Mouse (Mus musculus) spleen, postnatal 14 days (tissue): ENCODE results near the gene Olfr1315-ps1.

Experiments used
- DNase-seq, 2 experiments: peaks; one replicate each; pipeline ENCODE4 v3.0.0; 2021 to 2022; ENCODE audit warnings: low spot score in 2 of 2

Olfr1315-ps1 gene

DNA sequence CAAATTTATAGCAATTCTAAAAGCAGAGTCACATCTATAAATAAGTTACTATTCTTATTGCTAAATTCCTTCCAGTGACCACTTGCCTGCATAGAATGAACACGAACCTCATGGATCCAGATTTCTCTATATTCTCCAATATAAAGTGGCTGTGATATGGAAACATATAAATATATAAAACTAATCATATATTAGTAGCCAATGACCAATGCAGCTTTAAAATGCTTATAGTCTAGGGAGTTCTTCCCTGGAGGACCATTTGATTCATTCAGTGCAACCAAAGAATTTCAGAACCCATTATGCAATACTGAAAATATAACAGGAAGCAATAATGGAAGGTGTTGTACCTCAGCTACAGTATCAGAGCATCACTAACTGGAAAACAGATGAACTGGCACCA lies at the start of gene Olfr1315-ps1:
Olfr1315-ps1 (minus strand) TSS at position 101 of the 400 bp plus-strand sequence.
- no peak for DNase-seq

DNA sequence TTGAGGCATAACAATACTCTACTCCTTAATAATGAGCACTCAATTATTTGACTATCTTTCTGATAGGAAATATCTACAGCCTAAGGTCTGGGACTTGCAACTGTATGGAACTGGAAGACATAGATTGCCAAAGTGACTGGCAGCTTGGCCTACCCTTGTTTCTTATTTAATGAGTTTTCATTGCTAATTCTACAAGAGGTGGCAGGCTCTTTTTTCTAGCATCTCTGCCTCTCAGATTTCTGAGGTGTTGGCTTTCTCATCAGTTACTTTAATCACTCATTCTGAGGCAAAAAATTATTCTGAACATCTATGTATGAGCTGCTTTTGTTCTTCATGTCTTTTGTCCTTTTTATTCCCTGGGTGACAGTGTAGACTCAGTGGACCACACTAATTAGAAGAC lies 38.7 kb upstream of the Olfr1315-ps1 start, which contains the start of gene Olfr1318:
Olfr1318 (plus strand) TSS at position 301 of the 400 bp plus-strand sequence.
- DNase-seq = no peak

DNA sequence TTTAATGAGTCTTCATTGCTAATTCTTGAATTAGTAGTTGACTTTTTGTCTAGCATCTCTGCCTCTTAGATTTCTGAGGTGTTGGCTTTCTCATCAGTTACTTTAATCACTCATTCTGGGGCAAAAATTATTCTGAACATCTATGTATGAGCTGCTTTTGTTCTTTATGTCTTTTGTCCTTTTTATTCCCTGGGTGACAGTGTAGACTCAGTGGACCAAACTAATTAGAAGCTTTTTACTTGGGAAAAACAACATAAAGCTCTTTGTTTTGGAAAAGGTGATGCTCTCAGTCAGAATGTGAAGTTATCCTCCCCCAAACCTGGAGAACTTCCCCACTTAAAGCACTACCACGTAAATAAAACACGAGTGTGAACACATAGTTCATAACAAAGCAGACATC lies 24.8 kb upstream of the Olfr1315-ps1 start, which contains the start of gene Olfr1317:
Olfr1317 (plus strand) TSS at position 301 of the 400 bp plus-strand sequence.
- no peak for DNase-seq

DNA sequence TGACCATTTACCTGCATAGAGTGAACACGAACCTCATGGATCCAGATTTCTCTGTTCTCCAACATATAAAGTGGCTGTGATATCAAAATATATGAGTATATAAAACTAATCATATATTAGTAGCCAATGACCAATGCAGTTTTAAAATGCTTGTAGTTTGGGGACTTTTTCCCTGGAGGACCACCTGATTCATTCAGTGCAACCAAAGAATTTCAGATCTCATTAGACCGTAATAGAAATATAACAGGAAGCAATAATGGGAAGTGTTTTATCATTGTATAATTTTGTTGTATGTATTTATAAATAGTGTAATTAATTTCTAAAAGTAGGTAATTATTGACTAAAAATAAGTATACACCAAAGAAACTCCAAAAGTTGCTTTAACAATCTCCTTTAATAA lies 19.6 kb upstream of the Olfr1315-ps1 start, which contains the start of gene Olfr1316:
Olfr1316 (minus strand) TSS at position 101 of the 400 bp plus-strand sequence.
- DNase-seq = no peak

DNA sequence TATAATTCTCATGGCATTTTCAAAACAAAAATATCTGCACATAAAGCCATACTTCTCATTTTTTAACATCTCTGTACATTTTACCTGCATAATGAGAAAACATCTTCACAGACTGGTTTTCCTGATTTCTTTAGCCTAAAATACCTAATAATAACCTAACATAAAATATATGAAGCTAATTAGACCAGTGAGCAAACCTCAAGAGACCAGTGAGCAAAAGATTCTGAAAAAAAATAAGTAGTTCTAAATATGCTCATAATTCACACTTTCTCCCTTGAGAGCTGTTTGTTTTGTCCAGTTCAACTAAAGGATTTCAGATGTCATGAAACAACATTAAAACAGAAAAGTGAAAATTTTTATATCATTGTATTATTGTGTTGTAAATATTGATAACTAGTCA lies 18.6 kb downstream of the Olfr1315-ps1 start, which contains the start of gene Olfr1314:
Olfr1314 (minus strand) TSS at position 101 of the 400 bp plus-strand sequence.
- no peak for DNase-seq

DNA sequence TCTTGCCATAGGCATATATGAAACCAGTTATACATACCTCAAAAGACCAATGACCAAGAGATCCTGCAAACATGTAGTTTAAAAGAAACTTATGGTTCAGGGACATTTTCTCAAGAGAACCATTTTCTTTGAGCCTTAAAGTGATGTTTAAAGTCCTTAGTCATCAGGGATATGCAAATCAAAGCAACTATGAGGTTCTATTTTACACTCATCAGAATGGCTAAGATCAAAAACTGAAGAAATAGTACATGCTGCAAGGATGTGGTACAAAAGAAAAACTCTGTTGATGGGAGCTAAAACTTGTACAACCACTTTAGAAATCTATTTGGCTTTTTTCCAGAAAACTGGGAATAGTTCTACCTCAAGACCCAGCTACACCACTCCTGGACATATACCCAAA lies 37.5 kb downstream of the Olfr1315-ps1 start, which contains the start of gene Olfr1313:
Olfr1313 (minus strand) TSS at position 101 of the 400 bp plus-strand sequence.
- DNase-seq = no peak
